Mouse (Mus musculus): ENCODE data around the gene Olfr101.

- TF ChIP-seq CTCF (IDR thresholded peaks at IDR 0.05; ENCODE audit: low read depth, low read length): no peak
- no peak for TF ChIP-seq POLR2A (IDR thresholded peaks at IDR 0.05; ENCODE audit: extremely low read depth, insufficient read depth, low read length)
Observed at GRCm38 (mm10) chr17:37310146-37310699, 6.1 kb upstream of the Olfr101 start.

Measured in liver, adult 2 months (tissue).